Mouse (Mus musculus): ENCODE data around the gene Smim9.

Gene Smim9

DNA sequence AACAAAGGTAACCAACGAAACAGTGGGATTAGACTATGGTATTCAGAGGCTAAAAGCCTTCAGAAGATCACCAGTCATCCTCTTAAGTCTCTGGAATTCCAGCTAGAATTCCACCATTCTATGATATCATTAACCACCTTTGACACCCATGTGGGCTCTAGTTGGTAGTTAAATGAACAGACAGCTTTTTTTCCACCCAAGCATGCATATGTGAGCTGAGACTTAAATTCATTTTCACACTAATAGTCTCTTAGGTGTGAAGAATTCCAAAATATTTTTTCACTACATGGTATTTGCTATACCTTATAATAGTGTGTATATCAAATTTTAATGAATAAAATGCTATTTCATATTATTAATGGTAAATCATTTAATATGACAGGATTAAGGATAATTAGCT, at the start of gene Smim9:
Gene Smim9 (minus strand): TSS at position 101 of the 400 bp plus-strand sequence.
- WGBS = 91% methylated on average over 1 of the region's 1 CpGs

GRCm38 (mm10) chrX:75155576-75156243, 7.9 kb downstream of the Smim9 start:
- WGBS = 8% methylated on average over 18 of the region's 49 CpGs

- 68% methylated on average over 1 of the region's 1 CpGs for WGBS
These were observed 11.3 kb downstream of the Smim9 start for GRCm38 (mm10) chrX:75152249-75152648.

- WGBS = 89% methylated on average over 2 of the region's 2 CpGs
These were observed 13.3 kb downstream of the Smim9 start for GRCm38 (mm10) chrX:75150304-75150703.

DNA sequence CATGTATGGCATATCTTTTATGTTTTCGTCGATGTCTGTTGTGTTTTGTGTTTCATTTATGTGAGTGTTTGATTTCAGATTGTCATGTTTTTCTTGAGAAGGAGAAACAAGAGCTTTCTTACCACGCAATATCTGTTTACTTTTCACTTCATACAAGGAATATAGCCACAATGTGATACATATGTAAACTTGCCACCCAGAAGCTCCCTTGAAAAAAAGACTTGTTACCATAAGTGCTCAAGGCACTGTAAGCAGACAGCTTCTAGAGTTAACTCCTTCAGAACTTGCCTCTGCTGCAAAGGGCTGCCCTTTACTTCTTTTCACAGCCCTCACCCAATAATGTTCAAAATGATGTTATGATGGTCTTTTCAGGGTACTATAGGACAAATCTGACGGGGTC, 15.2 kb downstream of the Smim9 start:
- WGBS = 84% methylated on average over 4 of the region's 4 CpGs

DNA sequence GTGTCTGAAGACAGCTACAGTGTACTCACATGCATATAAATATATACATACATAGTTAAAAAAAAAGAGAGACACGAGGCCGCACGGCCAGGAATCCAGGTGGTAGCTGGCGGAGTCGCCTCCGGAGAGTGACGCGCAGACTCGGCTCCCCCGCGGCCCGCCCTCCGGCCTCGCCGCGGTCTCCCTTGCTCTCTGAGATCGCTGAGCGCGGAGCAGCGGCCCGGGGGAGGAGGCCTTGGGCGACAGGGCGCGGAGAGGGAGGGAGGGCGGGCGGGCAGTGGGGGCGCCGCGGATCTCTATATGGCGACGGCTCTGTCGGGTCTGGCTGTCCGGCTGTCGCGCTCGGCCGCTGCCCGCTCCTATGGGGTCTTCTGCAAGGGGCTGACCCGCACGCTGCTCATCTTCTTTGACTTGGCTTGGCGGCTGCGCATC, 20.4 kb downstream of the Smim9 start:
- WGBS = 14% methylated on average over 23 of the region's 42 CpGs

- WGBS = 97% methylated on average over 2 of the region's 2 CpGs
These were observed 25.4 kb downstream of the Smim9 start for GRCm38 (mm10) chrX:75138182-75138581.

DNA sequence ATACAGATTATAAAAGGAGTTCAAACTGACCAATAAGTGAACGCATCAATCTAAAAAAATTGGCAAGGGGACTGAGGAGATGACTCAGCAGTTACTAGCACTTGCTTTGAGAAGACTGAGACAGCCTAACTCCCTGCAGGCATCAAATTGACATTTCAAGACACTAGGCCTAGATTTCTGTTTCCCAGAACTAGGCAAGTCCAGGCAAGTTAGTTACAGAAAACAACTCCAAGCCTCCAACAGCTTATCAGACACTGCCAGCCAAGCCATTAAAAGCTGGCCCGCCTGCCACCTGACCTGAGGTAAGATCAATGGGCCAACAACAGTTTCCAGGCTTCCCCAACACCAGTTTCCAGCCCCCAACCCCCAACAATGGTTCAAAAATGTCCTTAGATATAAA, 25.8 kb downstream of the Smim9 start:
- WGBS = 92% methylated on average over 2 of the region's 2 CpGs

DNA sequence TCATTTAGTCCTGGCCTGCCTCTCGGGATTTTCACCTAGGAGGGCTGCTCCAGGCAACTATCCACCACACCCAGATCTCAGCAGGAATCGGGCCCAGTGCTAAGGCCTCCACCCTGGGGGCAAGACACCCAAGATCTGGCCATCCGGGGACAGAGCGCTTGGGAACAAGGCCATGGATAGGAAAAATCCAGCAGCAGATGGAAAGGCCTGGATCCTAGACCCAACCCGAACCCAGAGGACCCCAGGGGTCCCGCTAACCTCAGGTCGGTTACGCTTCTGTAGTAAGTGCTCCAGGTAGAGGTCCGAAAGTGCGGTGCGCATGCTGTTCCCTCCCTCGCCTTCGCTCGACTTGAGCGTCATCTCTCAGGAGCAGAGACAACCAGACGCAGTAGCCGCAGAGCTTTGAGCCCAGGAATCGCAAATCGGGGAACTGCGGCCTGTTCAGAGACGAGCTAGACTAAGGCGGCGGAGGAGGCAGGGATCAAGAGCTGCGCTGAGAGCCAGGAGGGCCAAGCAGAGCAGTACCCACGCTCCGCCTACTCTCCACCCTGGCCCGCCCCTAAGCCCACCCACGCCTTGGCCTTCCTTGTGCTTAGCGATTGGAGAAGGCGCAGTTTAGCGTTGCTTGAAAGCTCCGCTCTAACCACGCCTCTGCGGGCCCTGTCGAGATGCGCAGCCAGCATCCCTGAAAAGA, 33.0 kb downstream of the Smim9 start, which contains the start of gene Mpp1:
Gene Mpp1 (minus strand): TSS at position 550 of the 694 bp plus-strand sequence.
- WGBS = 2% methylated on average over 35 of the region's 36 CpGs

- WGBS = 60% methylated on average over 2 of the region's 2 CpGs
These were observed 34.1 kb downstream of the Smim9 start for GRCm38 (mm10) chrX:75129474-75129873.

DNA sequence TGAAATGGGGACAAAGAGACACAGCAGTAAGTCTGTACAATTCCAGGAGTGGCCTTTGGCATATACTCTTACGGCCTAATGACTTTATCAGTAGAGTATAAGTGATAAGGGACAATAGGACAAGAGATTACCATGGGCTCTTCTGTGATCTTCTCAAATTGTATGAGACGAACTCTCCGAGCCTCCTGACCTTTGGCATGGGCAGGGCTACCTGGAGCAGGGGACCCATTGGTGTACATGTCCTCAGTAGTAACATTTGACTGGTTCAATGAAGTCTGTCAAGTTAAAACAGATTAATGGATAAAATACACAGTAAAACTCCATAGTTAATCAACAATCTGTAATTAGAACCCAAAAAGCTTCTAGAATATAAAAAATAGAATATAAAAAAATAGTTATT, 38.0 kb downstream of the Smim9 start:
- 89% methylated on average over 3 of the region's 3 CpGs for WGBS

DNA sequence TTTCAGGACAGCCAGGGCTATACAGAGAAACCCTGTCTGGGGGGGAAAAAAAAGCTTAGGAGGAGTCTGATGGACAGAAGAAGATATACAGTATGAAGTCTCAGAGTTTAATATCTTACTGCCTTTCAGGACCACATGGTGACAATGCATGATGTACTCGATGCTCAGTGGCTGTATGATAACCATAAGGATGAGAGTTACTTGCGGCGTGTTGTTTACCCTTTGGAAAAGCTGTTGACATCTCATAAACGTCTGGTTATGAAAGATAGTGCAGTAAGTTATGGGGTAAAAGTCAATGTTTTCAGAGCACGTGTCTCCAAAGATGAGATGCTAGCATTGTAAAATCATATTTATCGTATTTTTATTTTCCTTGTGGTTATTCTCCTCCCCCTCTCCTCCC, 61.3 kb downstream of the Smim9 start:
- WGBS = 82% methylated on average over 6 of the region's 6 CpGs

GRCm38 (mm10) chrX:75098799-75099198, 64.8 kb downstream of the Smim9 start:
- 86% methylated on average over 8 of the region's 8 CpGs for WGBS

DNA sequence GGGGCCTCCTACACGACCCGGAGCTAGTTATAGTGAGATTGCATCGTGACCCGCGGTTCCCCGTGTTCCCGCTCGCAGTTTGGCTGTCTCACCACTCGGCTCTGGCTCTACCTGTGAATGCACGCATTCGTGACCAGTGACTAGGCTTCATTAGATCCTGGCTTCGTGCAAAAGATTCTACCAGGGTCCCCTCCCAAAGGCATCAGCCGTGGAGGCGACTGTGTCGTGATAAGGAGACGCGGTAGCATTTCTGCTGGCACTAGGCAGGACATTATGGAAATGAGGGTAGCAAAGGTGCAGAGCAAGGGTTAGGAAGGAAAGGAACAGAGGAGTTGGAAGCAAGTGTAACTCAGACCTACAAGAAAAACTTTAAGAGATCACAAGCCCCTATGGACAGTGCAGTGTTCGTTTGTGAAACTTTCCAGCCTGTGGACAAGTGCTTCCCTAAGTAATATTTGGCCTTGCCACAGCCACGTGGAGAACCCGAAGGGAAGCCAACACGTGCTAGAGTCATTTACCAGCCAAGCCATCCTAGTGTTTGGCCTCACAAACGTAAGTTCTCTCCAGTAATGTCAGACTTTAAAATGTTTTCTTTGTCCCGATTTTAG, 67.3 kb downstream of the Smim9 start:
- WGBS = 2% methylated on average over 23 of the region's 23 CpGs

Data from cerebral cortex, adult 2 months (tissue).